Mouse (Mus musculus): ENCODE data around the gene S1pr5. TPM values are rescaled to one million over a fixed set of nuclear protein-coding genes. Genes with fewer than 3 reads are reported as not detected.

S1pr5 gene
- polyA plus RNA-seq, 1 experiment from 2014 or later: 0.19 TPM

DNA sequence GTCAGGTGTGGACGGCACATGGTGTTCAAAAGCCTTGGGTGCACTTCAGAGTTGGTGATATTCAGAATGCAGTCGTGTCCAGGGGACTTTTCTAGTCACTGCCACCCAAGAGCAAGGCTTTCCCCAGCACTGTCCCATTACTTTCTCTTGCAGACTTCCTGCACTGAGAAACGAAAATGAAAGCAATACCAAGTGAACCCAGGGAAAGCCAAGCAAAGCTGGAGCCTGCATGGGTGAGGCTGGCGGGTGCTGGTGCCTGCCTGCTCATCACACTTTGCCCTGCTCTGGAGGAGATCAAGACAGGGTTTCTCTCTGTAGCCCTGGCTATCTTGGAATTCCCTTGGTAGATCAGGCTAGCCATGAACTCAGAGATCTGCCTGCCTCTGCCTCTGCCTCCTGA is 12.9 kb downstream of the S1pr5 start:
- H3K4me1 ChIP-seq (ENCODE audit: control insufficient read depth, insufficient read depth, low read length): peaks cover 16% of the 10 kb centered on the region
- no peak overlapping the region for H3K9ac ChIP-seq (ENCODE audit: low read depth, low read length)
- H3K27ac ChIP-seq (ENCODE audit: low read depth, low read length): no peak overlapping the region
- no peak overlapping the region for H3K4me2 ChIP-seq (replicated peaks; ENCODE audit: low read depth, low read length)
- H3K4me3 ChIP-seq (ENCODE audit: low read length): no peak overlapping the region
- no peak for ATAC-seq (ENCODE audit: low FRiP score, low TSS enrichment)
- no peaks in the 10 kb centered on the region for H3K27me3 ChIP-seq (ENCODE audit: control insufficient read depth, insufficient read depth, low read length)
- H3K36me3 ChIP-seq (ENCODE audit: control insufficient read depth, insufficient read depth, low read length): peaks cover 47% of the 10 kb centered on the region
- H3K9me3 ChIP-seq (ENCODE audit: control insufficient read depth, low read length): no peaks in the 10 kb centered on the region
- WGBS: 88% methylated on average over 4 of the region's 4 CpGs

DNA sequence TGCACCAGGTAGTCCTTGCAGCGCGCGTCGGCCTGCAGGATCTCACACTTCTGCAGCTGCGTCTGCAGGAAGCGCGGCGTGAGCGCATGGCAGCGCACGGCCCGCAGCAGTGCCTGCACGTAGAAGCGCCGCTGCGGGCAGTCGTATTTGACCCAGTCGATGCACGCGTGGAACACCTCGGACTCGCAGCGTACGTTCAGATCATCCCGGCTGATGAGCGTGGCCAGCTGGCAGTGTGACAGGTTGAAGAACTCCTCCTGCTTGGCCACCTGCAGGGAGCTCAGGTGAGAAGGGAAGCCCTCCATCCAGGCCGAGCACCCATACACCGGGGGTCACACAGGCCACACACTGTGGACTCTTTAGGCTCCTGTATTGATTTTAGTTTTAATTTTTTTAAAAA is 14.4 kb downstream of the S1pr5 start:
- Histone ChIP-seq H3K36me3 (ENCODE audit: control insufficient read depth, insufficient read depth, low read length) (peaks cover 58% of the 10 kb centered on the region), H3K27me3 (ENCODE audit: control insufficient read depth, insufficient read depth, low read length) (no peaks in the 10 kb centered on the region), H3K9ac (ENCODE audit: low read depth, low read length) (no peak overlapping the region), H3K4me2 (replicated peaks; ENCODE audit: low read depth, low read length) (no peak overlapping the region), H3K4me3 (ENCODE audit: low read length) (no peak overlapping the region), H3K27ac (ENCODE audit: low read depth, low read length) (no peak overlapping the region), H3K9me3 (ENCODE audit: control insufficient read depth, low read length) (no peaks in the 10 kb centered on the region), H3K4me1 (ENCODE audit: control insufficient read depth, insufficient read depth, low read length) (peaks cover 9% of the 10 kb centered on the region)
- 86% methylated on average over 28 of the region's 28 CpGs for WGBS
- no peak for ATAC-seq (ENCODE audit: low FRiP score, low TSS enrichment)

DNA sequence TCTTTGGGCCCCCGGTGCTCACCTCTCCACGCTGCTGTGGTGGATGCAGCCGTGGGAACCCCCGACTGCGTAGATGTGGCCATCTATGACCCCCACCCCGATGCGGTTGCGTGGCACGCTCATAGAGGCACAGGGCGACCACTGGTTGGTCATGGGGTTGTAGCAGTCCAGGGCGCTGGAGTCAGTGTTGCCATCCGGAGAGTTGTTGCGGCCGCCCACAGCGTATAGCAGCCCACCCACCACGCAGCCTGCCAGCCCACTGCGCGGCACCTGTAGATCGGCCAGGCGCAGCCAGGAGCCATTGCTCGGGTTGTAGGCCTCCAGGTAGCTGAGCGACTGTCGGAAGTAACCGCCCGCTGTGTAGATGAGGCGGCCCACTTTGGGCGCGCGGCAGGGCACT is 14.9 kb downstream of the S1pr5 start:
- H3K27ac ChIP-seq (ENCODE audit: low read depth, low read length): no peak overlapping the region
- H3K9ac ChIP-seq (ENCODE audit: low read depth, low read length): no peak overlapping the region
- H3K4me3 ChIP-seq (ENCODE audit: low read length): no peak overlapping the region
- peaks cover 9% of the 10 kb centered on the region for H3K4me1 ChIP-seq (ENCODE audit: control insufficient read depth, insufficient read depth, low read length)
- H3K36me3 ChIP-seq (ENCODE audit: control insufficient read depth, insufficient read depth, low read length): peaks cover 58% of the 10 kb centered on the region
- H3K27me3 ChIP-seq (ENCODE audit: control insufficient read depth, insufficient read depth, low read length): no peaks in the 10 kb centered on the region
- WGBS: 93% methylated on average over 29 of the region's 29 CpGs
- no peaks in the 10 kb centered on the region for H3K9me3 ChIP-seq (ENCODE audit: control insufficient read depth, low read length)
- H3K4me2 ChIP-seq (replicated peaks; ENCODE audit: low read depth, low read length): no peak overlapping the region
- ATAC-seq (ENCODE audit: low FRiP score, low TSS enrichment): no peak

DNA sequence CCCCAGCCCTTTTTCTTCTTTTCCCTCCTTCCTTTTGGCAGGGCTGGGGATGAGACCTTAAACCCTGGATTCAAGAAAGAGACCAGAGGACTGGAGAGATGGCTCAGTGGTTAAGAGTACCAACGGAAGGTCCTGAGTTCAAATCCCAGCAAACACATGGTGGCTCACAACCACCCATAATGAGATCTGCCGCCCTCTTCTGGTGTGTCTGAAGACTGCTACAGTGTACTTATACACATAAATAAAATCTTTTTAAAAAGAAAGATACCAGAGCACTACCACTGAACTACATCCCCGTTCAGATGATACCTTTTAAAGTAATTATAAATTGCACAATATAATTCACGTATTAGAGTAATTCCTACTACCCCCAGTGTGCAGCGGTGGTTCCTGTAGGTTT is 15.4 kb downstream of the S1pr5 start:
- Histone ChIP-seq H3K27me3 (ENCODE audit: control insufficient read depth, insufficient read depth, low read length) (no peaks in the 10 kb centered on the region), H3K4me3 (ENCODE audit: low read length) (no peak overlapping the region), H3K9ac (ENCODE audit: low read depth, low read length) (no peak overlapping the region), H3K9me3 (ENCODE audit: control insufficient read depth, low read length) (no peaks in the 10 kb centered on the region), H3K4me1 (ENCODE audit: control insufficient read depth, insufficient read depth, low read length) (peaks cover 12% of the 10 kb centered on the region), H3K4me2 (replicated peaks; ENCODE audit: low read depth, low read length) (no peak overlapping the region), H3K36me3 (ENCODE audit: control insufficient read depth, insufficient read depth, low read length) (peaks cover 58% of the 10 kb centered on the region), H3K27ac (ENCODE audit: low read depth, low read length) (no peak overlapping the region)
- ATAC-seq (ENCODE audit: low FRiP score, low TSS enrichment): no peak
- WGBS: 94% methylated on average over 5 of the region's 5 CpGs

DNA sequence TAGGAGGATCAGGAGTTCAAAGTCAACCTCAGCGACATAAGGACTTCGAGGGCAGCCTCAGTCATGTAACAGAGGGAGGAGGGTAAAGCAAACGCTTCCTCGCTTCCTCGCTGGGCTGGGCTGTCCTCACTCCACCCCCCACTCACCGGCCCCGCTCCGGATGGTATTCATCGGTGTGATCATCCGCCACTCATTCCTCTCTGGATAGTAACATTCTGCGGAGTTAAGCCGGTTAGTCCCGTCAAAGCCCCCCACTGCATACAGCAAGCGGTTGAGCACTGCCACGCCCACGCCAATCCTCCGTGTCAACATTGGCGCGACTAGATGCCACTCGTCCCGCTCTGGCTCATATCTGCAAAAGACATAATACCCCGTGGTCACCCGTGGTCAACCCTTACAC is 16.7 kb downstream of the S1pr5 start:
- H3K4me2 ChIP-seq (replicated peaks; ENCODE audit: low read depth, low read length): no peak overlapping the region
- ATAC-seq (ENCODE audit: low FRiP score, low TSS enrichment): no peak
- H3K9me3 ChIP-seq (ENCODE audit: control insufficient read depth, low read length): no peaks in the 10 kb centered on the region
- no peaks in the 10 kb centered on the region for H3K27me3 ChIP-seq (ENCODE audit: control insufficient read depth, insufficient read depth, low read length)
- H3K4me1 ChIP-seq (ENCODE audit: control insufficient read depth, insufficient read depth, low read length): peaks cover 10% of the 10 kb centered on the region; the same call in 1 of the 2 replicates
- no peak overlapping the region for H3K4me3 ChIP-seq (ENCODE audit: low read length)
- WGBS: 70% methylated on average over 23 of the region's 23 CpGs
- peaks cover 58% of the 10 kb centered on the region for H3K36me3 ChIP-seq (ENCODE audit: control insufficient read depth, insufficient read depth, low read length)
- no peak overlapping the region for H3K27ac ChIP-seq (ENCODE audit: low read depth, low read length)
- H3K9ac ChIP-seq (ENCODE audit: low read depth, low read length): no peak overlapping the region

DNA sequence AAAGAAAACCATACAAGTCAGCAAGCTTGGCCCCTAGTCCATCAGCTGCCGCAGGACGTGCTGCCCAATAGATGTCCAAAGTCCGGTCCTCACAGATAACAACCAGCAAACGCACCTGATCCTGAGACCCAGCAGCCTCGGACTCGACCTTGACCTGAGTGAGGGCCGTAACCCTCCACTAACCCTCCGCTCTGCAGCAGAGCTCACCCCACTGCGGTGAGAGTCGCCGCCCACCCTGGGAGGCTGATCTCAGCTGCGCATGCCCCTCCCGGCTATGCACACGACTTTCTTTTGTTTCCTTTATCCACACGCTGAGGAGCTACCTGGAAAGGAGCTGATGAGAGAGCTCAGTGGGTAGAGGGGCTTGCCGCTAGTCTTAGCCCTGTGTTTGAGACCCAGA is 20.9 kb downstream of the S1pr5 start:
- peak overlapping the region; percentile 56; the same call in 1 of the 2 replicates for H3K9ac ChIP-seq (ENCODE audit: low read depth, low read length)
- ATAC-seq (ENCODE audit: low FRiP score, low TSS enrichment): peak; percentile 65; the same call in 1 of the 2 replicates
- H3K4me1 ChIP-seq (ENCODE audit: control insufficient read depth, insufficient read depth, low read length): peaks cover 10% of the 10 kb centered on the region; the same call in 1 of the 2 replicates
- H3K27ac ChIP-seq (ENCODE audit: low read depth, low read length): no peak overlapping the region
- no peaks in the 10 kb centered on the region for H3K27me3 ChIP-seq (ENCODE audit: control insufficient read depth, insufficient read depth, low read length)
- WGBS: 16% methylated on average over 16 of the region's 16 CpGs
- peak overlapping the region; percentile 43 for H3K4me2 ChIP-seq (replicated peaks; ENCODE audit: low read depth, low read length)
- peak overlapping the region; percentile 31 for H3K4me3 ChIP-seq (ENCODE audit: low read length)
- peaks cover 29% of the 10 kb centered on the region for H3K36me3 ChIP-seq (ENCODE audit: control insufficient read depth, insufficient read depth, low read length)
- H3K9me3 ChIP-seq (ENCODE audit: control insufficient read depth, low read length): no peaks in the 10 kb centered on the region

DNA sequence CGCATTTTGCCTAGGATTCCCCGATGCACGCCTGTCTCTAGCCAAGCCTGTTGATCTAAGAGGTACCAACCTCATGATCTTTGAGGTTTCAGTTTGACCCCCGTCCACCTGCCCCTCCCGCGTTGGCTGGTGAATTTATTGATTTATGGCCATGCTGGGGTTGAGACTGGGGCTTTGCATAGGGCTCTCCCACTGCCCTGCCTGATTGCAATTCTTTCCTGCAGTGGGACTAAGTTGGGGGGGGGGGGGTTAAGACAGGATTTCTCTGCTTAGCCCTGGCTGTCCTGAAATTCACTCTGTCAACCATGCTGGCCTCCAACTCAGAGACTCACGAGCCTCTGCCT is 22.9 kb downstream of the S1pr5 start:
- 0 out of 2 replicates have a peak overlapping the region, but pooled peaks have one; percentile 30 for H3K27ac ChIP-seq (ENCODE audit: low read depth, low read length)

DNA sequence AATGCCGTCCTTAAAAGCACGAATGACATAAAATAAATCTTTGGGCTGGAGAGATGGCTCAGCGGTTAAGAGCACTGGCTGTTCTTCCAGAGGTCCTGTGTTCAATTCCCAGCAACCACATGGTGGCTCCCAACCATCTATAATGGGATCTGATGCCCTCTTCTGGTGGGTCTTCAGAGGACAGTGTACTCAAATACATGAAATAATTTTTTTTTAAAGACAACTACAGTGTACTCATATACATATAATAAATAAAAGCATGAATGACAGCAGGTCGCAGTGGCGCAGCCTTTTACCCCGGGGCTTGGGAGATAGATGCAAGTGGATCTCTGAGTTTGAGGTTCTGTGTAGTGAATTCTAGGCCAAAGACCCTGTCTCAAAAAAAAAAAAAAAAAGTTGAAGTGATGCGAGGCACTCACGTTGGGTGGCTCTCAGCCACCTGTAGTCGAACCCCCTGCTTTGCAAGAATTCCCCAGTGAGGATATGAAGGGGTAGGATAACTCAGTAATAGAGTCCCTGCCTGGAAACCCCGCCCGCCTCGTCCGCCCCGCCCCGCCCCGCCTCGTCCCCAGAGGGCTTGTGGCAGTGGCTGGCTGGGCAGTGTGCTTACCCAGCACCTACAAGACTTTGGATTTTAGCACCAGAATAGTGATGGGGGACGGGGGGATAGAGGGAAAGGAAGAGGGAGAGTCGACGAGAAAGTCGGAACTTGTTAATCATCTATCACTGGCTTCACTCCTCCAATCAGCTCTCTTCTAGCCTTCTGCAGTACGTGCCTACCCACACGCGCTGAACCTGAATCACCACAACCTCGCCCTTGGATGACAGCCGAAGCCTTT is 23.4 kb downstream of the S1pr5 start:
- Histone ChIP-seq H3K9me3 (ENCODE audit: control insufficient read depth, low read length) (no peaks in the 10 kb centered on the region), H3K9ac (ENCODE audit: low read depth, low read length) (peak overlapping the region; percentile 45), H3K4me1 (ENCODE audit: control insufficient read depth, insufficient read depth, low read length) (peaks cover 13% of the 10 kb centered on the region; the same call in 1 of the 2 replicates), H3K27ac (ENCODE audit: low read depth, low read length) (0 out of 2 replicates have a peak overlapping the region, but pooled peaks have one; percentile 30), H3K36me3 (ENCODE audit: control insufficient read depth, insufficient read depth, low read length) (peaks cover 7% of the 10 kb centered on the region), H3K4me3 (ENCODE audit: low read length) (peak overlapping the region; percentile 32), H3K27me3 (ENCODE audit: control insufficient read depth, insufficient read depth, low read length) (no peaks in the 10 kb centered on the region), H3K4me2 (replicated peaks; ENCODE audit: low read depth, low read length) (peak overlapping the region; percentile 49)
- ATAC-seq (ENCODE audit: low FRiP score, low TSS enrichment): peak; percentile 21; the same call in 1 of the 2 replicates
- WGBS: 19% methylated on average over 26 of the region's 26 CpGs

More for the DNA sequence above, 22.9 kb downstream of the S1pr5 start:
- Histone ChIP-seq H3K4me1 (ENCODE audit: control insufficient read depth, insufficient read depth, low read length) (peaks cover 13% of the 10 kb centered on the region; the same call in 1 of the 2 replicates), H3K27me3 (ENCODE audit: control insufficient read depth, insufficient read depth, low read length) (no peaks in the 10 kb centered on the region), H3K36me3 (ENCODE audit: control insufficient read depth, insufficient read depth, low read length) (peaks cover 11% of the 10 kb centered on the region), H3K4me2 (replicated peaks; ENCODE audit: low read depth, low read length) (peak overlapping the region; percentile 49), H3K4me3 (ENCODE audit: low read length) (peak overlapping the region; percentile 32), H3K9ac (ENCODE audit: low read depth, low read length) (peak overlapping the region; percentile 45), H3K9me3 (ENCODE audit: control insufficient read depth, low read length) (no peaks in the 10 kb centered on the region)
- WGBS: 6% methylated on average over 7 of the region's 7 CpGs
- no peak for ATAC-seq (ENCODE audit: low FRiP score, low TSS enrichment)

DNA sequence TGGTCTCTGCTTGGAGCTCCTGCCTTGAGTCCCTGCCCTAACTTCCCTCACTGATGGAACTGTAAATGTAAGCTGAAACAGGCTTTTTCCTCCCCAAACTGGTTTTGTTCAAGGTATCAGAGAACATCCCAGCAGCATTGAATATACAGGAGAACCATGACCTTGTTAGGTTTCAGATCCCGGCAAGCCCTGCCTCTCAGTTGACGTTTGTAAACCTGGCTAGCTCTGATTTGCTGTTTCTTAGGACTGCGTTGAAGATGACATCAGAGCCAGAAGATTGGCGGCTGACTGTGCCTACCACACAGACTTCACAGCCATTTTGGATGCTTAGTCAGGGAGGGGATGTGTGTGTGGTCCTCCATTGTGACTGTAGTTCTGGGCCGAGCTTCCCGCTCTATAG is 24.3 kb downstream of the S1pr5 start:
- no peak for ATAC-seq (ENCODE audit: low FRiP score, low TSS enrichment)
- no peaks in the 10 kb centered on the region for H3K9me3 ChIP-seq (ENCODE audit: control insufficient read depth, low read length)
- H3K4me2 ChIP-seq (replicated peaks; ENCODE audit: low read depth, low read length): no peak overlapping the region
- H3K36me3 ChIP-seq (ENCODE audit: control insufficient read depth, insufficient read depth, low read length): no peaks in the 10 kb centered on the region
- no peak overlapping the region for H3K9ac ChIP-seq (ENCODE audit: low read depth, low read length)
- peaks cover 13% of the 10 kb centered on the region; the same call in 1 of the 2 replicates for H3K4me1 ChIP-seq (ENCODE audit: control insufficient read depth, insufficient read depth, low read length)
- no peak overlapping the region for H3K27ac ChIP-seq (ENCODE audit: low read depth, low read length)
- no peak overlapping the region for H3K4me3 ChIP-seq (ENCODE audit: low read length)
- H3K27me3 ChIP-seq (ENCODE audit: control insufficient read depth, insufficient read depth, low read length): no peaks in the 10 kb centered on the region
- WGBS: 91% methylated on average over 6 of the region's 6 CpGs
